Comparison of ENCODE assay signal across 8 mouse cellular contexts in the genomic region with DNA sequence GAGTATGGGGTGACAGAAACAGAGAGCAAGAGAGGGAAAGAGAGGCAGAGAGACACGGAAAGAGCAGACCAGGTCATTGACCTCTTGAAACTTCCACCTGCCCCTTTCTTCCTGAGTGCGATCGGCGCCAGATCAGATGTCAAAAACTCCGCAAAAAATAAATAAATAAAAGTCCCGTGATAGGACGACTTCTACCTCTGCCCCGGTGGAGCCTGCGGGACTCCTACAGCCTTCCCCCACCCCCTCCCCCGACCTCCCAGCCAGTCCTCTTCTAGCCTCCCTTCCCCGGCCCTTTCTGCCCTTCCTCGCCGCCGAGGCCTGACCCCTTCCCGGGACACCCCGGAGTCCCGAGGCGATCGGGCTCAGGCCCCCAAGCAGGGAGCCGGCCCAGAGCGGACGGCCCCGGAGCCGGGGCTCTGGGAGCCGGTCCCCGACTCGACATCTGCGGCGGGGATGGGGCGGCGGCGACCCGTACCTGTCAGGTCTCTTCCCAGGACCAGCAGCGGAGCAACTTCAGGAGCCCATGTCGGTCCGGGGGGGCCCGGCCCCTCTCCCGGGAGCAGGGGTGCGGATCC. TPM values are rescaled to one million over a fixed set of nuclear protein-coding genes. Genes with fewer than 3 reads are reported as not detected.
A peak's percentile ranks its signal among the peaks of the same experiment; 100 is the strongest.
DNase-seq lines count a peak whose midpoint lies in the region; ATAC-seq lines count a peak whose summit lies in the region.

No protein-coding gene starts in this region.

- peak; percentile 20 for DNase-seq in embryo, embryonic 10 days (ENCODE audit: low spot score)
- DNase-seq in embryo, embryonic 9.5 days (ENCODE audit: extremely low spot score) = no peak
- peak; percentile 41 for DNase-seq in 416B (ENCODE audit: low read depth)
- DNase-seq in embryonic facial prominence, embryonic 11.5 days (ENCODE audit: low spot score) = peak; percentile 39
- no peak for DNase-seq in cerebellum, postnatal 10 days

- peak overlapping the region; percentile 88 for H3K4me2 ChIP-seq in embryonic facial prominence, embryonic 11.5 days (ENCODE audit: low read depth, low read length)
- H3K4me2 ChIP-seq in limb, embryonic 12.5 days = peak overlapping the region; percentile 76
- H3K4me2 ChIP-seq in neural tube, embryonic 14.5 days (ENCODE audit: low read depth, low read length) = peak overlapping the region; percentile 55

- peak overlapping the region; percentile 86 for H3K9ac ChIP-seq in embryonic facial prominence, embryonic 11.5 days (replicated peaks; ENCODE audit: low read length)
- peak overlapping the region; percentile 89 for H3K9ac ChIP-seq in limb, embryonic 12.5 days (replicated peaks)
- peak overlapping the region; percentile 78 for H3K9ac ChIP-seq in neural tube, embryonic 14.5 days (replicated peaks; ENCODE audit: low read depth, low read length)

- H3K36me3 ChIP-seq in embryonic facial prominence, embryonic 11.5 days (replicated peaks; ENCODE audit: control insufficient read depth, insufficient read depth, low read depth, low read length) = no peaks in the 10 kb centered on the region
- peaks cover 4% of the 10 kb centered on the region; the same call in 1 of the 2 replicates for H3K36me3 ChIP-seq in limb, embryonic 12.5 days
- no peaks in the 10 kb centered on the region for H3K36me3 ChIP-seq in neural tube, embryonic 14.5 days (ENCODE audit: control insufficient read depth, insufficient read depth, low read length)

- H3K4me1 ChIP-seq in embryonic facial prominence, embryonic 11.5 days (ENCODE audit: control insufficient read depth, insufficient read depth, low read length) = no peaks in the 10 kb centered on the region
- H3K4me1 ChIP-seq in limb, embryonic 12.5 days (replicated peaks) = peaks cover 6% of the 10 kb centered on the region
- no peaks in the 10 kb centered on the region for H3K4me1 ChIP-seq in neural tube, embryonic 14.5 days (ENCODE audit: control insufficient read depth, insufficient read depth, low read length)

- WGBS in embryonic facial prominence, embryonic 11.5 days = 1% methylated on average over 34 of the region's 39 CpGs
- 1% methylated on average over 39 of the region's 39 CpGs for WGBS in limb, embryonic 12.5 days
- under 1% methylated on average over 37 of the region's 39 CpGs for WGBS in neural tube, embryonic 14.5 days

- H3K4me3 ChIP-seq in embryonic facial prominence, embryonic 11.5 days (ENCODE audit: low read depth, low read length) = peak overlapping the region; percentile 90
- peak overlapping the region; percentile 93 for H3K4me3 ChIP-seq in limb, embryonic 12.5 days (replicated peaks)
- H3K4me3 ChIP-seq in neural tube, embryonic 14.5 days (ENCODE audit: low read depth, low read length) = peak overlapping the region; percentile 78

- no peaks in the 10 kb centered on the region for H3K9me3 ChIP-seq in embryonic facial prominence, embryonic 11.5 days (replicated peaks; ENCODE audit: control insufficient read depth, low read length)
- H3K9me3 ChIP-seq in limb, embryonic 12.5 days = no peaks in the 10 kb centered on the region
- no peaks in the 10 kb centered on the region for H3K9me3 ChIP-seq in neural tube, embryonic 14.5 days (ENCODE audit: control insufficient read depth, low read length)

- peak overlapping the region; percentile 41; the same call in 1 of the 2 replicates for H3K27ac ChIP-seq in embryonic facial prominence, embryonic 11.5 days (replicated peaks; ENCODE audit: low read depth, low read length)
- peak overlapping the region; percentile 76 for H3K27ac ChIP-seq in limb, embryonic 12.5 days
- H3K27ac ChIP-seq in neural tube, embryonic 14.5 days (ENCODE audit: low read depth, low read length) = peak overlapping the region; percentile 82

- ATAC-seq in embryonic facial prominence, embryonic 11.5 days (replicated peaks; ENCODE audit: insufficient number of reproducible peaks, low FRiP score, low TSS enrichment, low read depth) = peak; percentile 30
- peak; percentile 30 for ATAC-seq in limb, embryonic 12.5 days (ENCODE audit: insufficient number of reproducible peaks, insufficient read depth, low FRiP score, low TSS enrichment, low read depth)
- no peak; the same call in 1 of the 2 replicates for ATAC-seq in neural tube, embryonic 14.5 days (ENCODE audit: low read depth)
- no peak for ATAC-seq in inflammation-experienced regulatory T-cells, adult 6 months

- no peaks in the 10 kb centered on the region for H3K27me3 ChIP-seq in embryonic facial prominence, embryonic 11.5 days (ENCODE audit: control insufficient read depth, insufficient read depth, low read length)
- H3K27me3 ChIP-seq in limb, embryonic 12.5 days = peaks cover 6% of the 10 kb centered on the region; the same call in 1 of the 2 replicates
- no peaks in the 10 kb centered on the region for H3K27me3 ChIP-seq in neural tube, embryonic 14.5 days (ENCODE audit: control insufficient read depth, insufficient read depth, low read length)

RNA-seq across cellular contexts. Expression of a gene that starts 14.7 kb away (rescaled TPM):
- 16.7 and 18.7 TPM in 2 replicates for polyA plus RNA-seq in embryonic facial prominence, embryonic 11.5 days (2014; fragmentation: Nextera tagmentation; extraction: Ambion mirVana)
- polyA plus RNA-seq in limb, embryonic 12.5 days (2016; fragmentation: Nextera tagmentation; extraction: Ambion mirVana) = 12.2 and 17.6 TPM in 2 replicates
- 22.3 and 24.5 TPM in 2 replicates for polyA plus RNA-seq in neural tube, embryonic 14.5 days (2014; fragmentation: Nextera tagmentation; extraction: Ambion mirVana)
- polyA plus RNA-seq in inflammation-experienced regulatory T-cells, adult 6 months (2017; shearing (Covaris generic)) = 10 to 100 TPM in 1 of 3 experiments, 1 to 10 TPM in 2; 5.0 to 10.2 (median 8.8) TPM

RNA-seq across cellular contexts. Expression of a gene that starts 30.9 kb away (rescaled TPM):
- 4.7 and 5.6 TPM in 2 replicates for polyA plus RNA-seq in embryonic facial prominence, embryonic 11.5 days (2014; fragmentation: Nextera tagmentation; extraction: Ambion mirVana)
- 7.3 and 7.8 TPM in 2 replicates for polyA plus RNA-seq in limb, embryonic 12.5 days (2016; fragmentation: Nextera tagmentation; extraction: Ambion mirVana)
- 8.0 and 9.7 TPM in 2 replicates for polyA plus RNA-seq in neural tube, embryonic 14.5 days (2014; fragmentation: Nextera tagmentation; extraction: Ambion mirVana)
- polyA plus RNA-seq in inflammation-experienced regulatory T-cells, adult 6 months (2017; shearing (Covaris generic)) = 10 to 100 TPM; 13.1 to 14.8 (median 13.3) TPM

Comparison
In these comparisons a context has a peak if more than half of its experiments do, and no peak if none do; other contexts are left out.
1. DNase-seq: peak in embryo, embryonic 10 days (single experiment), 416B (single experiment) and embryonic facial prominence, embryonic 11.5 days (single experiment); none in embryo, embryonic 9.5 days (single experiment) and cerebellum, postnatal 10 days (0 of 2).
2. ATAC-seq: peak in embryonic facial prominence, embryonic 11.5 days (single experiment) and limb, embryonic 12.5 days (single experiment); none in neural tube, embryonic 14.5 days (single experiment) and inflammation-experienced regulatory T-cells, adult 6 months (single experiment).
3. Peak in every context shown above with its lines, with median percentiles within 50 percentile points of each other: H3K27ac ChIP-seq, H3K4me2 ChIP-seq, H3K4me3 ChIP-seq and H3K9ac ChIP-seq.